Mouse (Mus musculus) kidney, embryonic 14.5 days (tissue): ENCODE results near the gene Olfr279. TPM values are rescaled to one million over a fixed set of nuclear protein-coding genes. Genes with fewer than 3 reads are reported as not detected.

Experiments used
- microRNA-seq: library from miRNA; unstranded; fragments of <30 nt; microRNA quantifications from one replicate; pipeline ENCODE4, GENCODE M21; 2016
- polyA plus RNA-seq: library from polyadenylated mRNA; unstranded; fragments of >200 nt; fragmentation: Nextera tagmentation; extraction: Ambion mirVana; gene quantifications from 2 replicates; pipeline ENCODE4 v1.2.1, GENCODE M21; 2014

The Olfr279 gene
- polyA plus RNA-seq, 1 experiment from 2014 or later, result not detected

Small RNAs within 50 kb of the gene (microRNA-seq; reads per million reads assigned to microRNA genes)
- 2.1 reads per million, percentile 3 among the genes with 10 or more reads in this experiment for gene Mir1291

Other genes starting within 250 kb of the Olfr279 start
- not detected in 2 replicates for gene H1fnt, start 235.1 kb upstream of the Olfr279 start, polyA plus RNA-seq
- gene Zfp641, start 196.2 kb upstream of the Olfr279 start, polyA plus RNA-seq, result 0.47 and 1.3 TPM in 2 replicates
- not detected in 2 replicates for gene Olfr285, start 175.0 kb upstream of the Olfr279 start, polyA plus RNA-seq
- not detected in 2 replicates for gene Olfr284, start 151.4 kb upstream of the Olfr279 start, polyA plus RNA-seq
- gene Olfr283, start 111.5 kb upstream of the Olfr279 start, polyA plus RNA-seq, result not detected in 2 replicates
- not detected in 2 replicates for gene Olfr282, start 61.2 kb upstream of the Olfr279 start, polyA plus RNA-seq
- not detected in 2 replicates for gene Olfr281, start 39.8 kb upstream of the Olfr279 start, polyA plus RNA-seq
- not detected in 2 replicates for gene OR5BS1P, start 22.5 kb upstream of the Olfr279 start, polyA plus RNA-seq
- 0.28 and 0.44 TPM in 2 replicates for gene Lalba, start 9.7 kb upstream of the Olfr279 start, polyA plus RNA-seq
- 107 and 123 TPM in 2 replicates for gene Kansl2, start 41.9 kb downstream of the Olfr279 start, polyA plus RNA-seq
- 55.4 and 72.9 TPM in 2 replicates for gene Ccnt1, start 78.5 kb downstream of the Olfr279 start, polyA plus RNA-seq
- gene 4930415O20Rik, start 78.6 kb downstream of the Olfr279 start, polyA plus RNA-seq, result 0.57 TPM in 1 of 2 replicates, not detected in the other
- gene Adcy6, start 117.7 kb downstream of the Olfr279 start, polyA plus RNA-seq, result 26.2 and 31.5 TPM in 2 replicates
- gene Cacnb3, start 138.4 kb downstream of the Olfr279 start, polyA plus RNA-seq, result 21.5 and 26.5 TPM in 2 replicates
- 27.3 and 32.2 TPM in 2 replicates for gene Ddx23, start 170.5 kb downstream of the Olfr279 start, polyA plus RNA-seq
- 0.28 and 0.31 TPM in 2 replicates for gene Rnd1, start 185.1 kb downstream of the Olfr279 start, polyA plus RNA-seq
- gene Ccdc65, start 215.8 kb downstream of the Olfr279 start, polyA plus RNA-seq, result 0.69 and 1.0 TPM in 2 replicates
- gene Fkbp11, start 235.8 kb downstream of the Olfr279 start, polyA plus RNA-seq, result 28.8 and 33.4 TPM in 2 replicates